Mouse (Mus musculus) neural tube, embryonic 11.5 days (tissue): Measurements from ENCODE around the gene Snx22. TPM values are rescaled to one million over a fixed set of nuclear protein-coding genes. Genes with fewer than 3 reads are reported as not detected.

Source experiments
- polyA plus RNA-seq: library from polyadenylated mRNA; unstranded; fragments of >200 nt; fragmentation: Nextera tagmentation; extraction: Ambion mirVana; gene quantifications from 2 replicates; pipeline ENCODE4 v1.2.1, GENCODE M21; 2014

The Snx22 gene
- polyA plus RNA-seq, 1 experiment from 2014 or later = 4.9 TPM

Other genes starting within 250 kb of the Snx22 start
- gene Zfp609, start 242.2 kb downstream of the Snx22 start, polyA plus RNA-seq = 9.1 and 9.2 TPM in 2 replicates
- gene Pclaf, start 179.5 kb downstream of the Snx22 start, polyA plus RNA-seq = 203 and 215 TPM in 2 replicates
- 35.4 and 36.2 TPM in 2 replicates for gene Trip4, start 160.9 kb downstream of the Snx22 start, polyA plus RNA-seq
- 20.9 and 22.2 TPM in 2 replicates for gene Csnk1g1, start 160.8 kb downstream of the Snx22 start, polyA plus RNA-seq
- gene Ppib, start 9.5 kb downstream of the Snx22 start, polyA plus RNA-seq = 517 and 527 TPM in 2 replicates
- gene Snx1, start 56.9 kb upstream of the Snx22 start, polyA plus RNA-seq = 127 and 131 TPM in 2 replicates
- gene Ciao2a, start 56.9 kb upstream of the Snx22 start, polyA plus RNA-seq = 126 and 131 TPM in 2 replicates
- 3.1 and 3.4 TPM in 2 replicates for gene Dapk2, start 88.5 kb upstream of the Snx22 start, polyA plus RNA-seq